Mouse (Mus musculus) adipocyte (in vitro differentiated cells): ENCODE results near the gene Emilin1.

Experiments
- DNase-seq: peaks from one replicate; pipeline ENCODE4 v3.0.0-alpha.2; 2016; ENCODE audit warnings: low spot score

The Emilin1 gene

GRCm38 (mm10) chr5:30959966-30960501 is 46.8 kb downstream of the Emilin1 start, which contains the start of gene Preb:
TSS of gene Preb (minus strand) at chr5:30960361.
- peak; percentile 99 for DNase-seq

DNA sequence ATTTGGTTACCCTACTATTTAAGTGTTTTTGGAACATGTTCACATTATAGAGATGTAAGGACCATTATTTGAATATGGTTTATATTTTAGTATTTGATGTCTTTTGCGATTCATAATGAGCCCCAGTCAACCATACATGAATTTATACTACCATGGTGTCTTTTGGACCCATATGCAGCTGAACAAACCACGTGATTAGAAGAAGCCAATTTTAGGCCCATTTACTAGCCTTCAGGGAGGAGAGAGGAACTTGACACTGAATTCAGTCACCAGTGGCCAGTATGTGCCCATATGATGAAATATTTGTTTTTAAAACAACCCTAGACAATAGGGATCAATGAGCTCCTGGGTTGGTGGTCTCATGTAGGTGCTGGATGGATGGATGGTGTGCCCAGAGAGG is 47.6 kb downstream of the Emilin1 start:
- no peak for DNase-seq

GRCm38 (mm10) chr5:30961545-30962505 is 48.6 kb downstream of the Emilin1 start:
- DNase-seq, result no peak

DNA sequence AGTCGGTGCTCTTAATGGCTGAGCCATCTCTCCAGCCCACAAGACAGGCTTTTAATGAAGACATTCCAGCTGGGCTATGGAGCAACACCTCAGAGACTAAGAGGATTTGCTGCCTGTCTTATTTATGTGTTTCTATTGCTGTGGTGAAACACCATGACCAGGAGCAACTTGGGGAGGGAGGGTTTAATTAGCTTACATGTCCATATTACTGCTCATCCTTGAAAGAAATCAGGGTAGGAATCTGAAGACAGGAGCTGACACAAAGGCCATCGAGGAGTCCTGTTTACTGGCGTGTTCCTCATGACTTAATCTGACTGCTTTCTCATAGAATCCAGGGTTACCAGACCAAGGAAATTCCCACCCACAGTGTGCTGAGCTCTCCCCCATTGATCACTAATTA is 50.7 kb downstream of the Emilin1 start:
- no peak for DNase-seq

GRCm38 (mm10) chr5:30966189-30966588 is 53.0 kb downstream of the Emilin1 start:
- DNase-seq, result no peak

DNA sequence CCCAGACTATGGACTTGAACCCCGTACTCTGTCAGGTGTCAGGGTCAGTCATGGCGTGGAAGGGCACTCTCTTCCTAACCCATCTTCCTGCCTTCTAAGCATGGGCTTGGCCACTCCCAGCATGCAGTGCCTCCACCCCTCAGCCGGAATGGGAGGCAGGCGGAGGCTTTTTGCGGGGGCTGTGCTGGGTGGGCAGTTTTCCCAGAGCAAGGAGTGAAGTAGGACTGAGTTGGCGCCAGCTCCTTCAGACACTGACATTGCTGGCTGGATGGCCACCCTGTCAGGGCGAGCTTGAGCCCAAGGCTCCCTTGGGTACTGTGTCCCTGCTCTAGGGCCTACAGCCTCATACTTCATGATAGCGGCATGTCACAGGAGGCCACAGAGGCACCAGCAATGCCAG is 55.2 kb downstream of the Emilin1 start, which contains the start of gene Tcf23:
Gene Tcf23 (plus strand): TSS at position 247 of the 400 bp plus-strand sequence.
- DNase-seq, result no peak

DNA sequence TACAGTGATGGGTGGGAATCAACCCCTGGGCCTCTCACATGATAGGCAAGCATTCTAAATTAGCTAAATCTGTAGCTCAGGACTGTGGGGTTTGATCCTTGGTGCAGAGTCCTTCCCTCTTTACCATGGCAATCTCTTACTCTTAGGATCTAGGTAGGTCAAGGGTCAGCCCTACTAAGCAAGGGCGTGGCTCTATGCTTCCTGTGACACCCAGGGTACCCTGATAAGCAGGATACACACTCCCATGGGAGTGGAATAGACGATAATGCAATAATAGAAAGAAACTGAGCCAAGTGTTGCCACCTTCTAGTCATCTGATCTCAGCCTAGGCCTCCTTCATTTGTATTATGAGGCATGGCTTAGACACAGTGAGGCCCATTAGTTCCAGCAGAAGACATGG is 56.2 kb downstream of the Emilin1 start:
- no peak for DNase-seq
